Mouse (Mus musculus) MEL (cell line): ENCODE measurements around the gene Dennd2a. TPM values are rescaled to one million over a fixed set of nuclear protein-coding genes. Genes with fewer than 3 reads are reported as not detected.

Experiments
- DNase-seq: peaks from one replicate; pipeline ENCODE4 v3.0.0; 2011; ENCODE audit warnings: low read depth, low spot score
- H3K27ac ChIP-seq: 2 replicates; pipeline ENCODE4 v1.5.1; 2012; ENCODE audit warnings: low read depth, mild to moderate bottlenecking, control low read depth, low read length, moderate library complexity; ENCODE audit not compliant: control insufficient read depth
- H3K27me3 ChIP-seq, 2 experiments: fragments of 150-350 bp in 1 of 2; sonication (generic) in 1 of 2; 2 replicates each; pipeline ENCODE4 v1.6.1; 2012; ENCODE audit warnings: low read length in 2 of 2, mild to moderate bottlenecking in 2 of 2, improper control_type of control experiment in 1 of 2, moderate library complexity in 1 of 2; ENCODE audit not compliant: insufficient read depth in 2 of 2, control insufficient read depth in 1 of 2
- H3K36me3 ChIP-seq, 2 experiments: 2 replicates each; pipeline ENCODE4 v1.6.1; 2012 to 2014; ENCODE audit warnings: low read length in 2 of 2, improper control_type of control experiment in 1 of 2, inconsistent platforms in 1 of 2, mild to moderate bottlenecking in 1 of 2; ENCODE audit not compliant: insufficient read depth in 2 of 2, control insufficient read depth in 1 of 2
- H3K4me1 ChIP-seq, 2 experiments: fragments of 150-350 bp in 1 of 2; sonication (generic) in 1 of 2; 2 replicates each; pipeline ENCODE4 v1.6.1; 2012; ENCODE audit warnings: low read length in 2 of 2, improper control_type of control experiment in 1 of 2, mild to moderate bottlenecking in 1 of 2; ENCODE audit not compliant: insufficient read depth in 2 of 2, control insufficient read depth in 1 of 2
- H3K4me3 ChIP-seq, 2 experiments: fragments of 150-350 bp in 1 of 2; sonication (generic) in 1 of 2; 2 replicates each; pipeline ENCODE4 v1.5.1; 2012; ENCODE audit warnings: low read depth in 2 of 2, low read length in 2 of 2, mild to moderate bottlenecking in 2 of 2, moderate library complexity in 2 of 2, control low read depth in 1 of 2, improper control_type of control experiment in 1 of 2; ENCODE audit not compliant: control insufficient read depth in 1 of 2, insufficient read depth in 1 of 2
- H3K79me2 ChIP-seq: 2 replicates; pipeline ENCODE4 v1.6.1; 2012; ENCODE audit warnings: mild to moderate bottlenecking, low read length, moderate library complexity; ENCODE audit not compliant: control insufficient read depth, poor library complexity, insufficient read depth
- H3K9ac ChIP-seq: 2 replicates; pipeline ENCODE4 v1.6.1; 2012; ENCODE audit warnings: low read depth, mild to moderate bottlenecking, control low read depth, low read length, moderate library complexity; ENCODE audit not compliant: control insufficient read depth, poor library complexity, severe bottlenecking
- H3K9me3 ChIP-seq: fragments of 150-350 bp; sonication (generic); replicated peaks from 2 replicates; pipeline ENCODE4 v1.6.1; 2012; ENCODE audit warnings: mild to moderate bottlenecking, low read length, improper control_type of control experiment, moderate library complexity; ENCODE audit not compliant: insufficient read depth
- CTCF ChIP-seq, 3 experiments: IDR thresholded peaks in 2 of 3; conservative IDR thresholded peaks in 1 of 3; 2 replicates each; pipeline ENCODE4 v1.5.1; 2011 to 2012; ENCODE audit warnings: low read length in 3 of 3, low read depth in 2 of 3, mild to moderate bottlenecking in 2 of 3, improper control_type of control experiment in 1 of 3, inconsistent platforms in 1 of 3, mixed read lengths in 1 of 3, moderate library complexity in 1 of 3; ENCODE audit not compliant: control insufficient read depth in 1 of 3, insufficient read depth in 1 of 3, poor library complexity in 1 of 3, severe bottlenecking in 1 of 3
- E2F4 ChIP-seq: IDR thresholded peaks from 2 replicates; pipeline ENCODE4 v1.6.1; 2011; ENCODE audit warnings: low read depth, low read length, improper control_type of control experiment, borderline replicate concordance
- ETS1 ChIP-seq: IDR thresholded peaks from 2 replicates; pipeline ENCODE4 v1.6.1; 2012; ENCODE audit warnings: low read depth, mild to moderate bottlenecking, inconsistent platforms, low read length, improper control_type of control experiment, moderate library complexity
- GABPA ChIP-seq: IDR thresholded peaks from 2 replicates; pipeline ENCODE4 v1.6.1; 2012; ENCODE audit warnings: low read depth, mild to moderate bottlenecking, inconsistent platforms, low read length, improper control_type of control experiment, moderate library complexity
- GATA1 ChIP-seq: IDR thresholded peaks from 2 replicates; pipeline ENCODE4 v1.6.1; 2011; ENCODE audit warnings: low read depth, low read length, improper control_type of control experiment
- HCFC1 ChIP-seq: IDR thresholded peaks from 2 replicates; pipeline ENCODE4 v1.6.1; 2012; ENCODE audit warnings: low read depth, mild to moderate bottlenecking, inconsistent platforms, low read length, improper control_type of control experiment, moderate library complexity
- JUND ChIP-seq: IDR thresholded peaks from 2 replicates; pipeline ENCODE4 v1.6.1; 2011; ENCODE audit warnings: low read depth, mild to moderate bottlenecking, improper control_type of control experiment, low read length
- KAT2A ChIP-seq: conservative IDR thresholded peaks from 2 replicates; pipeline ENCODE4 v1.6.1; 2012; ENCODE audit warnings: low read depth, low read length, improper control_type of control experiment, inconsistent platforms
- MAFK ChIP-seq: IDR thresholded peaks from 2 replicates; pipeline ENCODE4 v1.6.1; 2011; ENCODE audit warnings: low read depth, mild to moderate bottlenecking, low read length, improper control_type of control experiment, borderline replicate concordance
- MAZ ChIP-seq: IDR thresholded peaks from 2 replicates; pipeline ENCODE4 v1.6.1; 2012; ENCODE audit warnings: low read depth, mild to moderate bottlenecking, inconsistent platforms, low read length, improper control_type of control experiment
- MEF2A ChIP-seq: IDR thresholded peaks from 2 replicates; pipeline ENCODE4 v1.6.1; 2014; ENCODE audit warnings: low read depth, mild to moderate bottlenecking, inconsistent platforms, low read length, improper control_type of control experiment; ENCODE audit not compliant: poor library complexity, insufficient replicate concordance, severe bottlenecking; ENCODE audit errors: extremely low read depth
- MXI1 ChIP-seq: IDR thresholded peaks from 2 replicates; pipeline ENCODE4 v1.6.1; 2011; ENCODE audit warnings: mild to moderate bottlenecking, low read depth, low read length, improper control_type of control experiment
- MYB ChIP-seq: IDR thresholded peaks from 2 replicates; pipeline ENCODE4 v1.6.1; 2011; ENCODE audit warnings: mild to moderate bottlenecking, low read depth, low read length, improper control_type of control experiment
- NELFE ChIP-seq: IDR thresholded peaks from 2 replicates; pipeline ENCODE4 v1.6.1; 2011; ENCODE audit warnings: low read depth, low read length, improper control_type of control experiment
- NRF1 ChIP-seq: IDR thresholded peaks from 2 replicates; pipeline ENCODE4 v1.6.1; 2014; ENCODE audit warnings: low read depth, mild to moderate bottlenecking, inconsistent platforms, low read length, improper control_type of control experiment, moderate library complexity; ENCODE audit not compliant: poor library complexity, insufficient read depth, severe bottlenecking
- POLR2AphosphoS5 ChIP-seq: IDR thresholded peaks from 2 replicates; pipeline ENCODE4 v1.6.1; 2012; ENCODE audit warnings: low read depth, borderline replicate concordance, mild to moderate bottlenecking, inconsistent platforms, low read length, moderate library complexity, mixed read lengths
- SMC3 ChIP-seq: IDR thresholded peaks from 2 replicates; pipeline ENCODE4 v1.6.1; 2011; ENCODE audit warnings: low read depth, low read length, improper control_type of control experiment
- TAL1 ChIP-seq: IDR thresholded peaks from 2 replicates; pipeline ENCODE4 v1.6.1; 2012; ENCODE audit warnings: mild to moderate bottlenecking, inconsistent platforms, low read length, moderate library complexity, mixed read lengths
- TBP ChIP-seq: IDR thresholded peaks from 2 replicates; pipeline ENCODE4 v1.8.0; 2011; ENCODE audit warnings: low read depth, low read length, improper control_type of control experiment
- TCF12 ChIP-seq: IDR thresholded peaks from 2 replicates; pipeline ENCODE4 v1.6.1; 2014; ENCODE audit warnings: low read depth, mild to moderate bottlenecking, inconsistent platforms, low read length, improper control_type of control experiment, moderate library complexity
- USF1 ChIP-seq: IDR thresholded peaks from 2 replicates; pipeline ENCODE4 v1.6.1; 2014; ENCODE audit warnings: low read depth, mild to moderate bottlenecking, inconsistent platforms, low read length, improper control_type of control experiment, moderate library complexity
- ZC3H11A ChIP-seq: IDR thresholded peaks from 2 replicates; pipeline ENCODE4 v1.6.1; 2012; ENCODE audit warnings: low read depth, mild to moderate bottlenecking, inconsistent platforms, low read length, improper control_type of control experiment
- ZKSCAN1 ChIP-seq: IDR thresholded peaks from 2 replicates; pipeline ENCODE4 v1.6.1; 2012; ENCODE audit warnings: low read depth, mild to moderate bottlenecking, inconsistent platforms, low read length, improper control_type of control experiment, moderate library complexity
- ZMIZ1 ChIP-seq: IDR thresholded peaks from 2 replicates; pipeline ENCODE4 v1.6.1; 2012; ENCODE audit warnings: low read depth, mild to moderate bottlenecking, inconsistent platforms, low read length, improper control_type of control experiment, moderate library complexity
- polyA plus RNA-seq, 2 experiments: library from polyadenylated mRNA; stranded (reverse) in 1 of 2; unstranded in 1 of 2; fragments of >175 nt in 1 of 2; fragments of >200 nt in 1 of 2; gene quantifications; 2 replicates each; pipeline versions ENCODE4 v1.2.1 to v1.2.4; 2012; ENCODE audit warnings: low replicate concordance in 2 of 2, low read depth in 1 of 2; ENCODE audit not compliant: insufficient read length in 2 of 2, insufficient read depth in 1 of 2, missing spikeins in 1 of 2
- total RNA-seq: library from RNA; depleted of rRNA; stranded (reverse); fragments of 300-350 nt; gene quantifications from 2 replicates; pipeline ENCODE4 v1.2.3, GENCODE M21; 2012; rRNA removed

The Dennd2a gene
- not detected in 2 replicates for total RNA-seq
- polyA plus RNA-seq = under 1 TPM in 1 of 2 experiments, not detected in 1; 0.15 TPM

DNA sequence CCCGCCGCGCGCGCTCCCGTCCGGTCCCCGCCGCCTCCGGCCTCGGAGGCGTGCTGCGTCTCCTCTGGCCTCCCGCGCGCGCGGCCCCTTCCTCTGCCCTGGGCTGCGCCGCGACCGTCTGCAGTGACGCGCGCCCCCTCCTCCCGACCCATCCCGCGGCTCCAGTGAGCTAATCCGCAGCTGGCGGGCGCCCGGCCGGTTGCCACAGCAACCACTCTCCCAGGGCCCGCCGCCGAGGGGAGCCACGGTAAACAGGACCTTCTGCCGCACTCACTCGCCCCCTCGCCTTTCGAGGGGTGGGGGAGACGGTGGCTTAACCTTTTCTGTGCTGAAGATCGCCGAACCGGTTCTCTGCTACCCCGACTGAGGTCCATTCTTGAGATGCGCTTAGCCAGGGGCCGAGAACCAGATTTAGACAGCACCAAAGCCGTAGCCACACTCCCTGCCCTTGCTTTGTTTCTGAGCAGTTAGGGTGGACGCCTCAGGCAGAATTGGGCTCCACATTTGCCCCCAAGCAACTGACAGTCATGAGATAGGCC, at the start of gene Dennd2a:
Gene Dennd2a, minus strand, starts transcription at position 145 of the 539 bp plus-strand sequence.
- H3K79me2 ChIP-seq = no peaks in the 10 kb centered on the region
- no peak for TF ChIP-seq E2F4
- TF ChIP-seq MAZ = no peak
- no peak for TF ChIP-seq POLR2AphosphoS5
- no peak for TF ChIP-seq ZC3H11A
- no peak for TF ChIP-seq GATA1
- TF ChIP-seq ETS1 = no peak
- TF ChIP-seq MYB = no peak
- TF ChIP-seq USF1 = no peak
- no peak for TF ChIP-seq NELFE
- TF ChIP-seq MEF2A = no peak
- no peak for TF ChIP-seq TAL1
- no peak for TF ChIP-seq KAT2A
- no peaks in the 10 kb centered on the region for H3K9me3 ChIP-seq
- no peaks in the 10 kb centered on the region; a peak in 1 of 4 replicates for H3K4me1 ChIP-seq
- no peak for DNase-seq
- H3K4me3 ChIP-seq = no peak within 1 kb of the TSS
- H3K9ac ChIP-seq = no peak within 1 kb of the TSS
- 0 out of 4 replicates have a peak, but pooled peaks cover 0 to 2% of the 10 kb centered on the region in 2 experiments for H3K36me3 ChIP-seq
- H3K27ac ChIP-seq = no peak within 1 kb of the TSS
- peaks cover 0 to 2% of the 10 kb centered on the region in 2 experiments; a peak in 2 of 4 replicates for H3K27me3 ChIP-seq

DNA sequence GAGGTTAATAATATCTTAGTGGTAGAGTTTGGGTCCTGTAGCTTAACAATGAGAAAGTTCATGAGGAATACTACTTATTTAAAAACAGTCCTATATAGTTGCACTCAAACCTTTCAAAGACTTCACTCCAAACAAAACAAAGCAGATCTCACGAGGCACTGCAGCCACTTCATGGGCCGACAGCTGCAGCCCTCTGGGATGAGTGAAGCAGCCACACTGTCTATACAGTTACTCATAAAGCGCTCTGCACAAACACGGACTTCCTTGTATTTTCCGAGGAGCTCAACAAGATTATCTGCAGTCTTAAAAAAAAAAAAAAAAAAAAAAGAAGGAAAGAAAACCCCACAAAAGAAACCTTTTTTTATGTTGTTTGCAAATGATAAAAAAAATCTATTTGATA, 49.7 kb upstream of the Dennd2a start:
- H3K79me2 ChIP-seq = no peaks in the 10 kb centered on the region
- peaks cover 0 to 2% of the 10 kb centered on the region in 2 experiments; a peak in 1 of 4 replicates for H3K4me1 ChIP-seq
- DNase-seq = no peak
- peaks cover 0 to 1% of the 10 kb centered on the region in 2 experiments; a peak in 2 of 4 replicates for H3K36me3 ChIP-seq
- no peaks in the 10 kb centered on the region for H3K27me3 ChIP-seq
- no peak overlapping the region for H3K9ac ChIP-seq
- TF ChIP-seq KAT2A (no peak), HCFC1 (no peak), MYB (no peak), GABPA (no peak), ZMIZ1 (no peak), MEF2A (no peak), JUND (no peak), CTCF (IDR thresholded peaks at IDR 0.05 in 2 of 3, conservative IDR thresholded peaks at IDR 0.05 in 1 of 3; ENCODE audit: control insufficient read depth in 1 of 3, insufficient read depth in 1 of 3, low read depth in 2 of 3, low read length in 3 of 3, poor library complexity in 1 of 3, severe bottlenecking in 1 of 3) (no peak), ZC3H11A (no peak), ZKSCAN1 (no peak), MXI1 (no peak), USF1 (no peak), TCF12 (no peak), MAFK (no peak), SMC3 (no peak), NRF1 (no peak), TBP (no peak)
- no peak overlapping the region for H3K4me3 ChIP-seq
- no peaks in the 10 kb centered on the region for H3K9me3 ChIP-seq
- H3K27ac ChIP-seq = no peak overlapping the region
